Mouse (Mus musculus): Measurements from ENCODE around the gene Bckdk. TPM values are rescaled to one million over a fixed set of nuclear protein-coding genes. Genes with fewer than 3 reads are reported as not detected.

Bckdk gene
- total and polyA plus RNA-seq, 3 experiments: 32.6 to 126 TPM; not detected in 1

GRCm38 (mm10) chr7:127928596-127928995, 24.7 kb downstream of the Bckdk start:
- peak in 1 of 2 experiments; percentile 6; a peak in 1 of 4 replicates for TF ChIP-seq POLR2A (IDR thresholded peaks at IDR 0.05; ENCODE audit: control insufficient read depth in 1 of 2, insufficient read depth in 1 of 2, low read depth in 1 of 2, low read length in 2 of 2, poor library complexity in 1 of 2)
- no peak for TF ChIP-seq KAT2A (conservative IDR thresholded peaks at IDR 0.05; ENCODE audit: low read depth, low read length)
- no peak for TF ChIP-seq MAZ (IDR thresholded peaks at IDR 0.05; ENCODE audit: low read depth, low read length)
- H3K79me2 ChIP-seq (ENCODE audit: control insufficient read depth, insufficient read depth, low read length, poor library complexity): no peaks in the 10 kb centered on the region
- no peak overlapping the region; the same call in 1 of the 2 replicates for H3K27ac ChIP-seq (ENCODE audit: control insufficient read depth, low read depth, low read length)
- H3K4me1 ChIP-seq (ENCODE audit: control insufficient read depth in 1 of 2, insufficient read depth in 2 of 2, low read length in 2 of 2): peaks cover 0 to 15% of the 10 kb centered on the region in 2 experiments; a peak in 2 of 4 replicates
- peaks cover 2 to 4% of the 10 kb centered on the region in 2 experiments for H3K36me3 ChIP-seq (ENCODE audit: control insufficient read depth in 1 of 2, insufficient read depth in 2 of 2, low read length in 2 of 2)
- no peak overlapping the region for H3K4me3 ChIP-seq (ENCODE audit: control insufficient read depth in 1 of 2, insufficient read depth in 1 of 2, low read depth in 2 of 2, low read length in 2 of 2)
- H3K27me3 ChIP-seq (ENCODE audit: control insufficient read depth in 1 of 2, insufficient read depth in 2 of 2, low read length in 2 of 2): no peaks in the 10 kb centered on the region
- no peaks in the 10 kb centered on the region for H3K9me3 ChIP-seq (replicated peaks; ENCODE audit: insufficient read depth, low read length)
- H3K9ac ChIP-seq (ENCODE audit: control insufficient read depth, low read depth, low read length, poor library complexity, severe bottlenecking): no peak overlapping the region
- no peak for DNase-seq (ENCODE audit: low read depth, low spot score)

DNA sequence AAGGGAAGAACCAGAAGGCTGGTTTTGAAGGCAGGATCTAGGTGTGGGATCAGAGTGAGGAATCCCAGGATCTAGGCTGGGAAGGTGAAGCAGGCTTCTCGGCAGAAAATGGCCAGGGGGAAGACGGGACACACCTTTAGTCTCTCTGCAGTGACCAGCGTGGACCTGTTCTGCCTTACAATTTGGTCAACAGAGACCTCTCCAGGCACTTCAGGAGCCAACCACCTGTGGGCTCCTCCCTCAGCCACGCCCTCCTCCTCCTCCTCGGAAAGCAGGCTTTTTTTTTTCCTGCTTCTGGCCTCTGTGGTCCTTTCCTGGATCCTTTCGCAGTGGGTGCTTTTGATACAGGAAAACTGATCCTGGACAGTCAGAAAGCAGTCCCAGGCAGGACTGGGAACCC, 26.0 kb downstream of the Bckdk start, which contains the start of gene Prss8:
Gene Prss8 (minus strand): TSS at position 182 of the 400 bp plus-strand sequence.
- Histone ChIP-seq H3K4me1 (ENCODE audit: control insufficient read depth in 1 of 2, insufficient read depth in 2 of 2, low read length in 2 of 2) (peaks cover 2 to 21% of the 10 kb centered on the region in 2 experiments; a peak in 3 of 4 replicates), H3K9ac (ENCODE audit: control insufficient read depth, low read depth, low read length, poor library complexity, severe bottlenecking) (peak within 1 kb of the TSS; percentile 28; the same call in 1 of the 2 replicates), H3K27ac (ENCODE audit: control insufficient read depth, low read depth, low read length) (peak within 1 kb of the TSS; percentile 16; the same call in 1 of the 2 replicates), H3K9me3 (replicated peaks; ENCODE audit: insufficient read depth, low read length) (no peaks in the 10 kb centered on the region), H3K36me3 (ENCODE audit: control insufficient read depth in 1 of 2, insufficient read depth in 2 of 2, low read length in 2 of 2) (peaks cover under 1 to 10% of the 10 kb centered on the region in 2 experiments), H3K27me3 (ENCODE audit: control insufficient read depth in 1 of 2, insufficient read depth in 2 of 2, low read length in 2 of 2) (no peaks in the 10 kb centered on the region), H3K79me2 (ENCODE audit: control insufficient read depth, insufficient read depth, low read length, poor library complexity) (no peaks in the 10 kb centered on the region), H3K4me3 (ENCODE audit: control insufficient read depth in 1 of 2, insufficient read depth in 1 of 2, low read depth in 2 of 2, low read length in 2 of 2) (no peak within 1 kb of the TSS)
- TF ChIP-seq RAD21 (IDR thresholded peaks at IDR 0.05; ENCODE audit: low read depth, low read length): no peak
- TF ChIP-seq ZNF384 (IDR thresholded peaks at IDR 0.05; ENCODE audit: low read depth, low read length): peak; percentile 53
- no peak for TF ChIP-seq MAX (IDR thresholded peaks at IDR 0.05; ENCODE audit: low read length)
- no peak for TF ChIP-seq POLR2AphosphoS2 (IDR thresholded peaks at IDR 0.05; ENCODE audit: low read length)
- no peak for TF ChIP-seq MYC (IDR thresholded peaks at IDR 0.05; ENCODE audit: low read depth, low read length)
- DNase-seq (ENCODE audit: low read depth, low spot score): no peak

GRCm38 (mm10) chr7:127930636-127931035, 26.8 kb downstream of the Bckdk start:
- H3K4me1 ChIP-seq (ENCODE audit: control insufficient read depth in 1 of 2, insufficient read depth in 2 of 2, low read length in 2 of 2): peaks cover 2 to 21% of the 10 kb centered on the region in 2 experiments; a peak in 3 of 4 replicates
- no peak overlapping the region for H3K27ac ChIP-seq (ENCODE audit: control insufficient read depth, low read depth, low read length)
- no peak overlapping the region for H3K4me3 ChIP-seq (ENCODE audit: control insufficient read depth in 1 of 2, insufficient read depth in 1 of 2, low read depth in 2 of 2, low read length in 2 of 2)
- no peak for TF ChIP-seq MAX (IDR thresholded peaks at IDR 0.05; ENCODE audit: low read length)
- no peak overlapping the region for H3K9ac ChIP-seq (ENCODE audit: control insufficient read depth, low read depth, low read length, poor library complexity, severe bottlenecking)
- H3K79me2 ChIP-seq (ENCODE audit: control insufficient read depth, insufficient read depth, low read length, poor library complexity): no peaks in the 10 kb centered on the region; the same call in 1 of the 2 replicates
- no peak for DNase-seq (ENCODE audit: low read depth, low spot score)
- no peaks in the 10 kb centered on the region for H3K9me3 ChIP-seq (replicated peaks; ENCODE audit: insufficient read depth, low read length)
- H3K36me3 ChIP-seq (ENCODE audit: control insufficient read depth in 1 of 2, insufficient read depth in 2 of 2, low read length in 2 of 2): peaks cover 0 to 11% of the 10 kb centered on the region in 2 experiments; a peak in 3 of 4 replicates
- H3K27me3 ChIP-seq (ENCODE audit: control insufficient read depth in 1 of 2, insufficient read depth in 2 of 2, low read length in 2 of 2): no peaks in the 10 kb centered on the region
